Mouse (Mus musculus): ENCODE data around the gene Magi3.

DNA sequence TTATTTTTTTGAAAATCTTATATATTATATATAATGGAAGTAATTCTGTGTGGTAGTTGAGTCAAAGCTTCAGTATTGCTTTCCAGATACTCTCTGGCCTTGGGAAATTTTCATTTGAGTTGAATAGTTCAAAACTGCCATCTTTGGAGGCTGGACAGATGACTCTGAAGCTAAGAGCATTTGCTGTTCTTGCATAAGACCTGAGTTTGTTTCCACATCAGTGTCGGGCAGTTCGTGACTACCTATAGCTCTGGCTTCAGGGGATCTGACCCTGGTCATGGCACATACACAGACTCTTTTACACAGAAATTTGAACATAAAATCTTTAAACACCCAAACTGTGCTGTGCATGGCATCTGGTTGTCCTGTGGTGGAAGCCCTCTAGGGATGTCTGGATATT is 235.0 kb downstream of the Magi3 start:
- no peak for TF ChIP-seq CTCF (IDR thresholded peaks at IDR 0.05; ENCODE audit: extremely low read depth, insufficient read depth, insufficient read length, insufficient replicate concordance)
- no peak for TF ChIP-seq POLR2A (IDR thresholded peaks at IDR 0.05; ENCODE audit: low read depth, low read length)
